Mouse (Mus musculus): Measurements from ENCODE around the gene Rce1. TPM values are rescaled to one million over a fixed set of nuclear protein-coding genes. Genes with fewer than 3 reads are reported as not detected.

Gene Rce1
- polyA plus RNA-seq, 1 experiment, result 26.2 TPM

DNA sequence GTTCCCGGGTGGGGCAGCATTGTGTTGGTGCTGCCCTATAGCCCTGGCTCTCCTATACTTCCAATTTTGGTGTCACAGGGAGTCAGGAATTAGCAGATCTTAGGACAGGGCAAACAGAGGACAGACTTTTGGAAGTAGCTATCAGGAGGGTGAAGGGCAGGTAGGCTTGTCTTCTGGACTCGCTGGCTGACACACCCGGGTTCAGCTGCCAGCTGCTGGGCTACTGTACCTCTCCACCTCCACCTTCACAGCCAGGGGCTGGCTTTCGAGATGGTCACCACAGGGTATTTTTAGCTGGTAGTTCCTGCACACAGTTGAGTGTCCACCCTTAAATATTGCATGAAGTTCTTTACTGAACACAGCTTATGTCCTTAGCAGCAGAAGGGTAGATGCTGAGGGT is 16.9 kb downstream of the Rce1 start:
- TF ChIP-seq CTCF (IDR thresholded peaks at IDR 0.05; ENCODE audit: control insufficient read depth, insufficient read depth, low read length) (no peak), POLR2A (IDR thresholded peaks at IDR 0.05; ENCODE audit: borderline replicate concordance, control insufficient read depth, low read depth, low read length) (no peak)
- Histone ChIP-seq H3K4me1 (ENCODE audit: control insufficient read depth, insufficient read depth, low read length) (no peaks in the 10 kb centered on the region), H3K4me3 (replicated peaks; ENCODE audit: control insufficient read depth, low read depth, low read length) (no peak overlapping the region), H3K27ac (ENCODE audit: control insufficient read depth, insufficient read depth, low read depth, low read length, poor library complexity) (no peak overlapping the region)
- WGBS, result 80% methylated on average over 4 of the region's 4 CpGs

GRCm38 (mm10) chr19:4607406-4607805 is 18.0 kb downstream of the Rce1 start:
- Histone ChIP-seq H3K4me1 (ENCODE audit: control insufficient read depth, insufficient read depth, low read length) (no peaks in the 10 kb centered on the region), H3K27ac (ENCODE audit: control insufficient read depth, insufficient read depth, low read depth, low read length, poor library complexity) (no peak overlapping the region), H3K4me3 (replicated peaks; ENCODE audit: control insufficient read depth, low read depth, low read length) (no peak overlapping the region)
- 90% methylated on average over 12 of the region's 12 CpGs for WGBS
- TF ChIP-seq POLR2A (IDR thresholded peaks at IDR 0.05; ENCODE audit: borderline replicate concordance, control insufficient read depth, low read depth, low read length) (no peak), CTCF (IDR thresholded peaks at IDR 0.05; ENCODE audit: control insufficient read depth, insufficient read depth, low read length) (no peak)

DNA sequence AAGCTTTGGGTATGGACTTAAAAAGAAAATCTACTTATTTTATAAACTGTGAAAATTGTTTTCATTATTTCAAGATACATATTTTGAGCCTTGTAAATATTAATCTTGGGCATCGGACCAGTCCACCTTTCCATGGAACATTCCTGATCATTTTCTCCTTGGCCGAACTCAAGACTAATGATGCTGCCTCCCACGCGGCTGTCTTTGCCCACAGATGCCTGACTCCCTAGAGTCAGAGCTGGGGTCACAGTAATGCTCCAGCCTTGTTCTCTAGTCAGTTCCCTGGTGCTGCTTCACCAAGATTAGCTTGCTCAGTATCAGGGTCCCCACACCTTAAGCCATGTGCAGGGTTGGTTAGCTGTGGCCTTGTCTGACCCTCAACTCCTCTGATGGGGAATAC is 19.8 kb downstream of the Rce1 start:
- Histone ChIP-seq H3K4me1 (ENCODE audit: control insufficient read depth, insufficient read depth, low read length) (no peaks in the 10 kb centered on the region), H3K27ac (ENCODE audit: control insufficient read depth, insufficient read depth, low read depth, low read length, poor library complexity) (no peak overlapping the region), H3K4me3 (replicated peaks; ENCODE audit: control insufficient read depth, low read depth, low read length) (no peak overlapping the region)
- TF ChIP-seq POLR2A (IDR thresholded peaks at IDR 0.05; ENCODE audit: borderline replicate concordance, control insufficient read depth, low read depth, low read length) (no peak), CTCF (IDR thresholded peaks at IDR 0.05; ENCODE audit: control insufficient read depth, insufficient read depth, low read length) (no peak)
- 87% methylated on average over 4 of the region's 4 CpGs for WGBS

- H3K4me1 ChIP-seq (ENCODE audit: control insufficient read depth, insufficient read depth, low read length), result no peaks in the 10 kb centered on the region
- H3K4me3 ChIP-seq (replicated peaks; ENCODE audit: control insufficient read depth, low read depth, low read length), result no peak overlapping the region
- TF ChIP-seq POLR2A (IDR thresholded peaks at IDR 0.05; ENCODE audit: borderline replicate concordance, control insufficient read depth, low read depth, low read length), result no peak
- peak; percentile 39; the same call in 1 of the 2 replicates for TF ChIP-seq CTCF (IDR thresholded peaks at IDR 0.05; ENCODE audit: control insufficient read depth, insufficient read depth, low read length)
- 33% methylated on average over 24 of the region's 24 CpGs for WGBS
- H3K27ac ChIP-seq (ENCODE audit: control insufficient read depth, insufficient read depth, low read depth, low read length, poor library complexity), result no peak overlapping the region
These were observed 21.4 kb downstream of the Rce1 start for GRCm38 (mm10) chr19:4603801-4604723.

- Histone ChIP-seq H3K4me1 (ENCODE audit: control insufficient read depth, insufficient read depth, low read length) (no peaks in the 10 kb centered on the region), H3K4me3 (replicated peaks; ENCODE audit: control insufficient read depth, low read depth, low read length) (no peak overlapping the region), H3K27ac (ENCODE audit: control insufficient read depth, insufficient read depth, low read depth, low read length, poor library complexity) (no peak overlapping the region)
- 92% methylated on average over 20 of the region's 20 CpGs for WGBS
- TF ChIP-seq CTCF (IDR thresholded peaks at IDR 0.05; ENCODE audit: control insufficient read depth, insufficient read depth, low read length), result no peak
- TF ChIP-seq POLR2A (IDR thresholded peaks at IDR 0.05; ENCODE audit: borderline replicate concordance, control insufficient read depth, low read depth, low read length), result no peak
These were observed 23.0 kb downstream of the Rce1 start for GRCm38 (mm10) chr19:4602459-4602858.

DNA sequence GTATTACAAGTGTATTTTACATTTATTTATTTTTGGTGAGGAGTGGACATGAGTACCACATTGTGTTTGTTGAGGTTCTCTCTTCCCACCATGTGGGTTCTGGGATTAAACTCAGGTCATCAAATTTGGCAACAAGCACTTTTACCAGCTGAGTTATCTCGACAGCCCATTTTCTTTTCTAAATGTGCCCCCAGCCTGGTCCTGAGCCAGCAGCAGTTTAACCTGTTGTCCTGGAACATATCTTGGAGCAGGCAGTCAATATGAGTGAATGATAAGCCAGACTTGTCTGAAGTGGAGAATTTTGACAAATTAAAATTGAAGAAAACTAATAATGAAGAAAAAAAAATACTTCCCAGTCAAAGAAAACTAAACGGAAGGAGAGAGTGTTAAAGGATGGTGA is 29.4 kb downstream of the Rce1 start:
- no peak overlapping the region for H3K27ac ChIP-seq (ENCODE audit: control insufficient read depth, insufficient read depth, low read depth, low read length, poor library complexity)
- no peak overlapping the region for H3K4me3 ChIP-seq (replicated peaks; ENCODE audit: control insufficient read depth, low read depth, low read length)

GRCm38 (mm10) chr19:4593792-4594522 is 31.5 kb downstream of the Rce1 start:
- H3K4me1 ChIP-seq (ENCODE audit: control insufficient read depth, insufficient read depth, low read length), result no peaks in the 10 kb centered on the region
- TF ChIP-seq CTCF (IDR thresholded peaks at IDR 0.05; ENCODE audit: control insufficient read depth, insufficient read depth, low read length) (no peak), POLR2A (IDR thresholded peaks at IDR 0.05; ENCODE audit: borderline replicate concordance, control insufficient read depth, low read depth, low read length) (no peak)
- WGBS, result 71% methylated on average over 7 of the region's 7 CpGs
- H3K4me3 ChIP-seq (replicated peaks; ENCODE audit: control insufficient read depth, low read depth, low read length), result no peak overlapping the region
- no peak overlapping the region for H3K27ac ChIP-seq (ENCODE audit: control insufficient read depth, insufficient read depth, low read depth, low read length, poor library complexity)

More for the DNA sequence above, 29.4 kb downstream of the Rce1 start:
- whole genome bisulfite sequencing, result 76% methylated on average over 2 of the region's 2 CpGs
- TF ChIP-seq POLR2A (IDR thresholded peaks at IDR 0.05; ENCODE audit: borderline replicate concordance, control insufficient read depth, low read depth, low read length) (no peak), CTCF (IDR thresholded peaks at IDR 0.05; ENCODE audit: control insufficient read depth, insufficient read depth, low read length) (no peak)
- no peaks in the 10 kb centered on the region for H3K4me1 ChIP-seq (ENCODE audit: control insufficient read depth, insufficient read depth, low read length)

- Histone ChIP-seq H3K4me1 (ENCODE audit: control insufficient read depth, insufficient read depth, low read length) (no peaks in the 10 kb centered on the region), H3K4me3 (replicated peaks; ENCODE audit: control insufficient read depth, low read depth, low read length) (no peak overlapping the region), H3K27ac (ENCODE audit: control insufficient read depth, insufficient read depth, low read depth, low read length, poor library complexity) (no peak overlapping the region)
- WGBS, result 20% methylated on average over 3 of the region's 3 CpGs
- TF ChIP-seq POLR2A (IDR thresholded peaks at IDR 0.05; ENCODE audit: borderline replicate concordance, control insufficient read depth, low read depth, low read length) (no peak), CTCF (IDR thresholded peaks at IDR 0.05; ENCODE audit: control insufficient read depth, insufficient read depth, low read length) (no peak)
These were observed 35.4 kb downstream of the Rce1 start for GRCm38 (mm10) chr19:4590025-4590424.

All from bone marrow, adult 2 months (tissue).